Mouse (Mus musculus): ENCODE measurements around the gene Prdx5. TPM values are rescaled to one million over a fixed set of nuclear protein-coding genes. Genes with fewer than 3 reads are reported as not detected.

Prdx5 gene
- polyA plus RNA-seq, 1 experiment from 2014 or later: 90.5 TPM

- peaks cover 7% of the 10 kb centered on the region for H3K4me1 ChIP-seq (ENCODE audit: control insufficient read depth, insufficient read depth, low read length)
- 5% methylated on average over 39 of the region's 39 CpGs for WGBS
- H3K9ac ChIP-seq (ENCODE audit: low read length): no peak overlapping the region
- no peaks in the 10 kb centered on the region for H3K9me3 ChIP-seq (ENCODE audit: control insufficient read depth, low read length)
- no peak overlapping the region for H3K4me3 ChIP-seq (ENCODE audit: low read depth, low read length)
- H3K27me3 ChIP-seq (ENCODE audit: control insufficient read depth, insufficient read depth, low read length): peaks cover 63% of the 10 kb centered on the region
- no peaks in the 10 kb centered on the region for H3K36me3 ChIP-seq (ENCODE audit: control insufficient read depth, insufficient read depth, low read length)
- H3K27ac ChIP-seq (replicated peaks; ENCODE audit: low read depth, low read length): no peak overlapping the region
- ATAC-seq (ENCODE audit: insufficient number of reproducible peaks, low FRiP score, low TSS enrichment, low read depth) (no peak), DNase-seq (ENCODE audit: low spot score) (peak; percentile 87)
- H3K4me2 ChIP-seq (ENCODE audit: low read depth, severe bottlenecking): peak overlapping the region; percentile 23; the same call in 1 of the 2 replicates
Measured at GRCm38 (mm10) chr19:6924461-6925306, 14.8 kb upstream of the Prdx5 start.

GRCm38 (mm10) chr19:6922901-6923735 lies 13.2 kb upstream of the Prdx5 start:
- 65% methylated on average over 6 of the region's 6 CpGs for WGBS
- DNase-seq (ENCODE audit: low spot score) (no peak), ATAC-seq (ENCODE audit: insufficient number of reproducible peaks, low FRiP score, low TSS enrichment, low read depth) (no peak)
- Histone ChIP-seq H3K27me3 (ENCODE audit: control insufficient read depth, insufficient read depth, low read length) (peaks cover 54% of the 10 kb centered on the region), H3K4me3 (ENCODE audit: low read depth, low read length) (no peak overlapping the region), H3K36me3 (ENCODE audit: control insufficient read depth, insufficient read depth, low read length) (no peaks in the 10 kb centered on the region), H3K9me3 (ENCODE audit: control insufficient read depth, low read length) (no peaks in the 10 kb centered on the region), H3K27ac (replicated peaks; ENCODE audit: low read depth, low read length) (no peak overlapping the region), H3K4me2 (ENCODE audit: low read depth, severe bottlenecking) (no peak overlapping the region), H3K9ac (ENCODE audit: low read length) (no peak overlapping the region), H3K4me1 (ENCODE audit: control insufficient read depth, insufficient read depth, low read length) (peaks cover 7% of the 10 kb centered on the region)

GRCm38 (mm10) chr19:6921647-6922567 lies 12.0 kb upstream of the Prdx5 start, which contains the start of gene Esrra:
TSS of gene Esrra (minus strand) at chr19:6921813.
- Histone ChIP-seq H3K4me3 (ENCODE audit: low read depth, low read length) (peak within 1 kb of the TSS; percentile 54), H3K27me3 (ENCODE audit: control insufficient read depth, insufficient read depth, low read length) (peaks cover 42% of the 10 kb centered on the region), H3K4me1 (ENCODE audit: control insufficient read depth, insufficient read depth, low read length) (peaks cover 5% of the 10 kb centered on the region), H3K4me2 (ENCODE audit: low read depth, severe bottlenecking) (peak within 1 kb of the TSS; percentile 87), H3K9ac (ENCODE audit: low read length) (peak within 1 kb of the TSS; percentile 64), H3K27ac (replicated peaks; ENCODE audit: low read depth, low read length) (no peak within 1 kb of the TSS; the same call in 1 of the 2 replicates), H3K36me3 (ENCODE audit: control insufficient read depth, insufficient read depth, low read length) (no peaks in the 10 kb centered on the region), H3K9me3 (ENCODE audit: control insufficient read depth, low read length) (no peaks in the 10 kb centered on the region)
- DNase-seq (ENCODE audit: low spot score) (peak; percentile 100), ATAC-seq (ENCODE audit: insufficient number of reproducible peaks, low FRiP score, low TSS enrichment, low read depth) (peak; percentile 93)
- WGBS: under 1% methylated on average over 55 of the region's 66 CpGs

- DNase-seq (ENCODE audit: low spot score): peak; percentile 65
- ATAC-seq (ENCODE audit: insufficient number of reproducible peaks, low FRiP score, low TSS enrichment, low read depth): peak; percentile 22
- H3K4me1 ChIP-seq (ENCODE audit: control insufficient read depth, insufficient read depth, low read length): peaks cover 5% of the 10 kb centered on the region
Measured at GRCm38 (mm10) chr19:6920741-6921636, 11.1 kb upstream of the Prdx5 start.

GRCm38 (mm10) chr19:6919876-6920740 lies 10.2 kb upstream of the Prdx5 start:
- Histone ChIP-seq H3K27ac (replicated peaks; ENCODE audit: low read depth, low read length) (no peak overlapping the region), H3K36me3 (ENCODE audit: control insufficient read depth, insufficient read depth, low read length) (no peaks in the 10 kb centered on the region), H3K9me3 (ENCODE audit: control insufficient read depth, low read length) (no peaks in the 10 kb centered on the region), H3K4me2 (ENCODE audit: low read depth, severe bottlenecking) (peak overlapping the region; percentile 87; the same call in 1 of the 2 replicates), H3K27me3 (ENCODE audit: control insufficient read depth, insufficient read depth, low read length) (peaks cover 24% of the 10 kb centered on the region), H3K9ac (ENCODE audit: low read length) (peak overlapping the region; percentile 30; the same call in 1 of the 2 replicates), H3K4me1 (ENCODE audit: control insufficient read depth, insufficient read depth, low read length) (peaks cover 5% of the 10 kb centered on the region), H3K4me3 (ENCODE audit: low read depth, low read length) (no peak overlapping the region)
- ATAC-seq (ENCODE audit: insufficient number of reproducible peaks, low FRiP score, low TSS enrichment, low read depth) (0 out of 2 replicates have a peak, but pooled peaks have one; percentile 3), DNase-seq (ENCODE audit: low spot score) (no peak)
- WGBS: 43% methylated on average over 8 of the region's 8 CpGs

More at GRCm38 (mm10) chr19:6920741-6921636, 11.1 kb upstream of the Prdx5 start:
- Histone ChIP-seq H3K36me3 (ENCODE audit: control insufficient read depth, insufficient read depth, low read length) (no peaks in the 10 kb centered on the region), H3K27ac (replicated peaks; ENCODE audit: low read depth, low read length) (no peak overlapping the region; the same call in 1 of the 2 replicates), H3K9me3 (ENCODE audit: control insufficient read depth, low read length) (no peaks in the 10 kb centered on the region), H3K27me3 (ENCODE audit: control insufficient read depth, insufficient read depth, low read length) (peaks cover 33% of the 10 kb centered on the region), H3K4me3 (ENCODE audit: low read depth, low read length) (peak overlapping the region; percentile 54), H3K9ac (ENCODE audit: low read length) (peak overlapping the region; percentile 64), H3K4me2 (ENCODE audit: low read depth, severe bottlenecking) (peak overlapping the region; percentile 87)
- 2% methylated on average over 23 of the region's 48 CpGs for WGBS

GRCm38 (mm10) chr19:6919431-6919830 lies 9.5 kb upstream of the Prdx5 start:
- DNase-seq (ENCODE audit: low spot score): no peak
- no peaks in the 10 kb centered on the region for H3K9me3 ChIP-seq (ENCODE audit: control insufficient read depth, low read length)
- ATAC-seq (ENCODE audit: insufficient number of reproducible peaks, low FRiP score, low TSS enrichment, low read depth): no peak
- no peaks in the 10 kb centered on the region for H3K36me3 ChIP-seq (ENCODE audit: control insufficient read depth, insufficient read depth, low read length)
- H3K9ac ChIP-seq (ENCODE audit: low read length): 0 out of 2 replicates have a peak overlapping the region, but pooled peaks have one; percentile 30
- peaks cover 5% of the 10 kb centered on the region for H3K4me1 ChIP-seq (ENCODE audit: control insufficient read depth, insufficient read depth, low read length)
- no peak overlapping the region for H3K27ac ChIP-seq (replicated peaks; ENCODE audit: low read depth, low read length)
- H3K4me3 ChIP-seq (ENCODE audit: low read depth, low read length): no peak overlapping the region
- no peak overlapping the region for H3K4me2 ChIP-seq (ENCODE audit: low read depth, severe bottlenecking)
- H3K27me3 ChIP-seq (ENCODE audit: control insufficient read depth, insufficient read depth, low read length): peaks cover 18% of the 10 kb centered on the region

Data from limb, embryonic 11.5 days (tissue).